Mouse (Mus musculus) heart, adult 10 weeks (tissue): ENCODE measurements around the gene Gm14459. TPM values are rescaled to one million over a fixed set of nuclear protein-coding genes. Genes with fewer than 3 reads are reported as not detected.

Experiments
- polyA plus RNA-seq: library from polyadenylated mRNA; stranded (reverse); fragments of 350-450 nt; fragmentation: Illumina TruSeq; extraction: RNeasy Lipid Tissue Mini Kit (QIAGEN cat#74804); gene quantifications from one replicate; pipeline ENCODE4 v1.2.3, GENCODE M21; 2014; ENCODE audit warnings: low read depth, low replicate concordance

Gm14459 gene
- polyA plus RNA-seq, result not detected

DNA sequence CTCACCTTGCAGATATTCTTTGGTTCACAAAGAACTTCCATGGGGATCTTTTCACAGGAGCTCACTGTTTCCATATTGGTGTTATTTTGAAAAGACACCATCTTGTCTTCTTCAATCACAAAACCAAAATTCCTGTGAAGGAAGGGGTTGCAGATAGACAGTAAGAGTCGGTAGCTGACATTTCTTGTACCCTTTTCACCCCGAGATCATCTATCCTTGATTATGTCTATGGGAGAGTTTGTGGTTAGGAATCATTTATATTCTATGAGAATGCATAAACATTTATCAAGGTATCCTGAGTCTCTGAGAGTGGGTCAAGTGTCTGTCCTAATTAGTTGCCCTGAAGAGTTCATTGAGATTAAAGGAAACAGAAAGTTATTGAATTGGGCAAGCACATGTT, at the start of gene Gm14459:
Gene Gm14459, minus strand, starts transcription at position 101 of the 400 bp plus-strand sequence.

DNA sequence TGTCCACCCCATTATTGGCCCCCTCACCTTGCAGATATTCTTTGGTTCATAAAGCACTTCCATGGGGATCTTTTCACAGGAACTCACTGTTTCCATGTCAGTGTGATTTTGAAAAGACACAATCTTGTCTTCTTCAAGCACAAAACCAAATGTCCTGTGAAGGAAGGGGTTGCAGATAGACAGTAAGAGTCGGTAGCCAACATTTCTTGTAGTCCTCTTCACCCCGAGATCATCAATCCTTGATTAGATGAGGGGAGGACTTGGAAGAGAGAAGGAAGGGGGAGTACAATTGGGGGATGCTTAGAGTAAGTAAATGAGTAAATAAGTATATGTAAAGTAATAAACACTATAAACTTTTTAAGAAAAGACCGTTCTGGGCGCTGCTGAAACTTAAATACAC, 23.4 kb upstream of the Gm14459 start, which contains the start of gene Ssxb6:
Gene Ssxb6, minus strand, starts transcription at position 101 of the 400 bp plus-strand sequence.

Other genes with a start within 250 kb of the Gm14459 start
- not detected for gene Ssxb10, start 197.5 kb downstream of the Gm14459 start, polyA plus RNA-seq
- not detected for gene Ssxb9, start 158.0 kb downstream of the Gm14459 start, polyA plus RNA-seq
- not detected for gene Ssxb1, start 111.6 kb downstream of the Gm14459 start, polyA plus RNA-seq
- gene Ssxb2, start 63.2 kb downstream of the Gm14459 start, polyA plus RNA-seq, result not detected
- not detected for gene Ssxb6, start 23.3 kb upstream of the Gm14459 start, polyA plus RNA-seq
- gene Ssxb3, start 66.9 kb upstream of the Gm14459 start, polyA plus RNA-seq, result not detected
- not detected for gene Ssxb8, start 165.9 kb upstream of the Gm14459 start, polyA plus RNA-seq
- gene Ssx9, start 223.5 kb upstream of the Gm14459 start, polyA plus RNA-seq, result not detected